Mouse (Mus musculus) cerebellum, adult 2 months (tissue): ENCODE measurements at regions not wholly inside any gene's neighbourhood (a gene's known extent, or its start where the extent isn't known, plus 50 kb on each side); places are given as distances from the start of the nearest gene placed in this dataset.

Experiments
- DNase-seq, 2 experiments: peaks; one replicate each; pipeline ENCODE4 v3.0.0; 2021
- H3K27ac ChIP-seq: fragments of 200-500 bp; 2 replicates; pipeline ENCODE4 v1.5.1; 2012; ENCODE audit warnings: low read length, control low read depth, inconsistent platforms; ENCODE audit not compliant: insufficient read depth
- H3K27me3 ChIP-seq: fragments of 200-500 bp; 2 replicates; pipeline ENCODE4 v1.6.1; 2012; ENCODE audit warnings: inconsistent platforms, mild to moderate bottlenecking, low read length, moderate library complexity; ENCODE audit not compliant: control insufficient read depth, insufficient read depth
- H3K4me1 ChIP-seq: fragments of 200-500 bp; 2 replicates; pipeline ENCODE4 v1.6.1; 2011; ENCODE audit warnings: low read length; ENCODE audit not compliant: control insufficient read depth, insufficient read depth
- H3K4me3 ChIP-seq: fragments of 200-500 bp; replicated peaks from 2 replicates; pipeline ENCODE3; 2011; ENCODE audit warnings: mild to moderate bottlenecking, low read depth, low read length, control low read depth; ENCODE audit not compliant: insufficient read depth
- CTCF ChIP-seq: fragments of 200-500 bp; IDR thresholded peaks from 2 replicates; pipeline ENCODE4 v1.5.1; 2011; ENCODE audit warnings: low read depth, mild to moderate bottlenecking, control low read depth, low read length, moderate library complexity, borderline replicate concordance; ENCODE audit not compliant: insufficient read depth
- POLR2A ChIP-seq: fragments of 200-500 bp; IDR thresholded peaks from 2 replicates; pipeline ENCODE4 v1.6.1; 2011; ENCODE audit warnings: low read length, control low read depth, borderline replicate concordance; ENCODE audit not compliant: insufficient read depth
- WGBS: fragments of 180-500 bp; shearing (Covaris S2); methylation state at CpG from one replicate; pipeline ENCODE4 v1.1.7; 2018; 5-methylcytosine and 5-hydroxymethylcytosine counted together

GRCm38 (mm10) chr8:92302694-92303093 lies 54.7 kb upstream of the Irx5 start:
- DNase-seq: no peak
- whole genome bisulfite sequencing: 57% methylated on average over 7 of the region's 7 CpGs
- TF ChIP-seq CTCF: no peak
- TF ChIP-seq POLR2A: no peak

GRCm38 (mm10) chr8:92301029-92301428 lies 56.4 kb upstream of the Irx5 start:
- H3K27me3 ChIP-seq: no peaks in the 10 kb centered on the region
- H3K27ac ChIP-seq: no peak overlapping the region
- TF ChIP-seq POLR2A: no peak
- no peak for TF ChIP-seq CTCF
- no peak for DNase-seq
- 97% methylated on average over 3 of the region's 3 CpGs for WGBS
- H3K4me1 ChIP-seq: no peaks in the 10 kb centered on the region
- H3K4me3 ChIP-seq: no peak overlapping the region

More at GRCm38 (mm10) chr8:92302694-92303093, 54.7 kb upstream of the Irx5 start:
- Histone ChIP-seq H3K4me1 (no peaks in the 10 kb centered on the region), H3K27ac (no peak overlapping the region), H3K4me3 (no peak overlapping the region), H3K27me3 (no peaks in the 10 kb centered on the region)

GRCm38 (mm10) chr8:92286841-92287811 lies 70.3 kb upstream of the Irx5 start:
- Histone ChIP-seq H3K4me1 (no peaks in the 10 kb centered on the region), H3K27me3 (no peaks in the 10 kb centered on the region; the same call in 1 of the 2 replicates), H3K27ac (no peak overlapping the region), H3K4me3 (no peak overlapping the region)
- 82% methylated on average over 26 of the region's 26 CpGs for whole genome bisulfite sequencing
- TF ChIP-seq CTCF: no peak
- no peak for TF ChIP-seq POLR2A
- no peak for DNase-seq

GRCm38 (mm10) chr8:92275755-92276154 lies 81.7 kb upstream of the Irx5 start:
- Histone ChIP-seq H3K4me1 (no peaks in the 10 kb centered on the region), H3K27me3 (no peaks in the 10 kb centered on the region; the same call in 1 of the 2 replicates), H3K27ac (no peak overlapping the region), H3K4me3 (no peak overlapping the region)
- WGBS: 91% methylated on average over 5 of the region's 5 CpGs
- TF ChIP-seq POLR2A: no peak
- no peak for DNase-seq

- WGBS: 91% methylated on average over 1 of the region's 1 CpGs
- Histone ChIP-seq H3K27me3 (no peaks in the 10 kb centered on the region; the same call in 1 of the 2 replicates), H3K27ac (no peak overlapping the region), H3K4me1 (no peaks in the 10 kb centered on the region), H3K4me3 (no peak overlapping the region)
- TF ChIP-seq POLR2A (no peak), CTCF (no peak)
- no peak for DNase-seq
These were observed 84.7 kb upstream of the Irx5 start for GRCm38 (mm10) chr8:92272726-92273125.

GRCm38 (mm10) chr8:92272073-92272472 lies 85.4 kb upstream of the Irx5 start:
- TF ChIP-seq CTCF (no peak), POLR2A (no peak)
- no peak overlapping the region for H3K4me3 ChIP-seq
- no peaks in the 10 kb centered on the region for H3K4me1 ChIP-seq
- no peaks in the 10 kb centered on the region; the same call in 1 of the 2 replicates for H3K27me3 ChIP-seq
- DNase-seq: no peak
- H3K27ac ChIP-seq: no peak overlapping the region
- 64% methylated on average over 5 of the region's 5 CpGs for WGBS

- H3K4me3 ChIP-seq: no peak overlapping the region
These were observed 86.8 kb upstream of the Irx5 start for GRCm38 (mm10) chr8:92270636-92271035.

GRCm38 (mm10) chr8:92267415-92267814 lies 90.0 kb upstream of the Irx5 start:
- Histone ChIP-seq H3K4me1 (no peaks in the 10 kb centered on the region), H3K4me3 (no peak overlapping the region), H3K27me3 (no peaks in the 10 kb centered on the region; the same call in 1 of the 2 replicates), H3K27ac (no peak overlapping the region)
- 75% methylated on average over 6 of the region's 6 CpGs for WGBS
- TF ChIP-seq CTCF (no peak), POLR2A (no peak)
- DNase-seq: no peak

More at GRCm38 (mm10) chr8:92270636-92271035, 86.8 kb upstream of the Irx5 start:
- DNase-seq: no peak
- Histone ChIP-seq H3K4me1 (no peaks in the 10 kb centered on the region), H3K27me3 (no peaks in the 10 kb centered on the region; the same call in 1 of the 2 replicates), H3K27ac (no peak overlapping the region)
- no peak for TF ChIP-seq CTCF
- TF ChIP-seq POLR2A: no peak
